Mouse (Mus musculus): ENCODE measurements at regions not wholly inside any gene's neighbourhood (a gene's known extent, or its start where the extent isn't known, plus 50 kb on each side); places are given as distances from the start of the nearest gene placed in this dataset.

GRCm38 (mm10) chr12:79969346-79970226 is 143.2 kb downstream of the Zfp36l1 start:
- no peak for TF ChIP-seq CTCF (IDR thresholded peaks at IDR 0.05; ENCODE audit: extremely low read depth, insufficient read depth, insufficient read length, insufficient replicate concordance)
- TF ChIP-seq POLR2A (IDR thresholded peaks at IDR 0.05; ENCODE audit: low read depth, low read length), result no peak
